Mouse (Mus musculus) lung, embryonic 14.5 days (tissue): Measurements from ENCODE around the gene Cfap69. TPM values are rescaled to one million over a fixed set of nuclear protein-coding genes. Genes with fewer than 3 reads are reported as not detected.

Experiments used
- ATAC-seq: fragments of 200-750 bp; cut with Nextera tagmentation; 2 replicates; pipeline ENCODE4 v1.8.0; 2017; ENCODE audit warnings: mild to moderate bottlenecking, moderate TSS enrichment, moderate library complexity; ENCODE audit not compliant: insufficient read depth
- DNase-seq: peaks from one replicate; pipeline ENCODE4 v3.0.0-alpha.2; 2015
- H3K27ac ChIP-seq: fragments of 300-500 bp; sonication (generic); 2 replicates; pipeline ENCODE4 v1.5.1; 2014; ENCODE audit warnings: low read depth, mild to moderate bottlenecking, moderate library complexity
- H3K27me3 ChIP-seq: fragments of 300-500 bp; sonication (generic); 2 replicates; pipeline ENCODE4 v1.6.1; 2014; ENCODE audit warnings: low read length, control low read depth; ENCODE audit not compliant: insufficient read depth
- H3K36me3 ChIP-seq: fragments of 300-500 bp; sonication (generic); 2 replicates; pipeline ENCODE4 v1.6.1; 2014; ENCODE audit warnings: control low read depth; ENCODE audit not compliant: insufficient read depth
- H3K4me1 ChIP-seq: fragments of 300-500 bp; sonication (generic); 2 replicates; pipeline ENCODE4 v1.6.1; 2014; ENCODE audit warnings: antibody characterized with exemption, control low read depth; ENCODE audit not compliant: insufficient read depth
- H3K4me2 ChIP-seq: fragments of 300-500 bp; sonication (generic); 2 replicates; pipeline ENCODE4 v1.6.1; 2014; ENCODE audit warnings: mild to moderate bottlenecking
- H3K4me3 ChIP-seq: fragments of 300-500 bp; sonication (generic); 2 replicates; pipeline ENCODE4 v1.5.1; 2014; ENCODE audit warnings: low read depth, low read length
- H3K9ac ChIP-seq: fragments of 300-500 bp; sonication (generic); 2 replicates; pipeline ENCODE4 v1.6.1; 2014
- H3K9me3 ChIP-seq: fragments of 300-500 bp; sonication (generic); 2 replicates; pipeline ENCODE4 v1.6.1; 2016; ENCODE audit warnings: low read depth, low read length, control low read depth
- CTCF ChIP-seq: IDR thresholded peaks from 2 replicates; pipeline ENCODE4 v1.5.1; 2016; ENCODE audit warnings: antibody characterized with exemption, low read depth
- WGBS: fragments of 180-500 bp; shearing (Covaris S2); extraction: QIAGEN DNeasy Blood & Tissue Kit; methylation state at CpG from one replicate; pipeline ENCODE4 v1.1.7; 2014; 5-methylcytosine and 5-hydroxymethylcytosine counted together
- polyA plus RNA-seq: library from polyadenylated mRNA; unstranded; fragments of >200 nt; fragmentation: Nextera tagmentation; extraction: Ambion mirVana; gene quantifications from 2 replicates; pipeline ENCODE4 v1.2.1, GENCODE M21; 2014

Gene Cfap69
- polyA plus RNA-seq, 1 experiment from 2014 or later, result 3.1 TPM

- Histone ChIP-seq H3K4me3 (no peak overlapping the region), H3K27ac (no peak overlapping the region), H3K9ac (no peak overlapping the region), H3K27me3 (no peaks in the 10 kb centered on the region), H3K36me3 (no peaks in the 10 kb centered on the region), H3K9me3 (no peaks in the 10 kb centered on the region), H3K4me1 (no peaks in the 10 kb centered on the region), H3K4me2 (no peak overlapping the region)
- no peak for DNase-seq
- ATAC-seq, result no peak
- no peak for TF ChIP-seq CTCF
- 70% methylated on average over 4 of the region's 4 CpGs for WGBS
These were observed 19.3 kb upstream of the Cfap69 start for GRCm38 (mm10) chr5:5683292-5683691.

- Histone ChIP-seq H3K4me2 (no peak overlapping the region), H3K9ac (no peak overlapping the region), H3K36me3 (peaks cover 3% of the 10 kb centered on the region; the same call in 1 of the 2 replicates), H3K9me3 (no peaks in the 10 kb centered on the region), H3K27me3 (no peaks in the 10 kb centered on the region), H3K4me3 (no peak overlapping the region), H3K27ac (no peak overlapping the region), H3K4me1 (no peaks in the 10 kb centered on the region)
- ATAC-seq (no peak), DNase-seq (no peak)
- TF ChIP-seq CTCF, result no peak
These were observed 15.4 kb upstream of the Cfap69 start for GRCm38 (mm10) chr5:5679459-5679858.

- ATAC-seq (no peak), DNase-seq (no peak)
- H3K36me3 ChIP-seq, result peaks cover 3% of the 10 kb centered on the region; the same call in 1 of the 2 replicates
- no peak for TF ChIP-seq CTCF
- 89% methylated on average over 3 of the region's 3 CpGs for WGBS
- no peaks in the 10 kb centered on the region for H3K27me3 ChIP-seq
- H3K4me3 ChIP-seq, result no peak overlapping the region
- no peaks in the 10 kb centered on the region for H3K4me1 ChIP-seq
- H3K27ac ChIP-seq, result no peak overlapping the region
- H3K9me3 ChIP-seq, result no peaks in the 10 kb centered on the region
- no peak overlapping the region for H3K4me2 ChIP-seq
- no peak overlapping the region for H3K9ac ChIP-seq
These were observed 12.0 kb upstream of the Cfap69 start for GRCm38 (mm10) chr5:5676082-5676481.

- Histone ChIP-seq H3K4me3 (no peak overlapping the region), H3K9me3 (no peaks in the 10 kb centered on the region), H3K27me3 (no peaks in the 10 kb centered on the region), H3K36me3 (0 out of 2 replicates have a peak, but pooled peaks cover 4% of the 10 kb centered on the region), H3K27ac (no peak overlapping the region), H3K4me1 (no peaks in the 10 kb centered on the region), H3K9ac (no peak overlapping the region), H3K4me2 (no peak overlapping the region)
- TF ChIP-seq CTCF, result no peak
- 55% methylated on average over 7 of the region's 7 CpGs for WGBS
- ATAC-seq (no peak), DNase-seq (no peak)
These were observed 4.9 kb upstream of the Cfap69 start for GRCm38 (mm10) chr5:5668920-5669319.

- 0 out of 2 replicates have a peak, but pooled peaks cover 4% of the 10 kb centered on the region for H3K36me3 ChIP-seq
- 44% methylated on average over 6 of the region's 6 CpGs for WGBS
- H3K4me3 ChIP-seq, result peak overlapping the region; percentile 67
- ATAC-seq (peak; percentile 56; the same call in 1 of the 2 replicates), DNase-seq (no peak)
- peak overlapping the region; percentile 99 for H3K4me2 ChIP-seq
- peak overlapping the region; percentile 57 for H3K9ac ChIP-seq
- H3K4me1 ChIP-seq, result no peaks in the 10 kb centered on the region
- no peaks in the 10 kb centered on the region for H3K27me3 ChIP-seq
- no peak for TF ChIP-seq CTCF
- H3K9me3 ChIP-seq, result no peaks in the 10 kb centered on the region
- no peak overlapping the region for H3K27ac ChIP-seq
These were observed 410 bp upstream of the Cfap69 start for GRCm38 (mm10) chr5:5664371-5664926.

GRCm38 (mm10) chr5:5663057-5663456 lies 982 bp downstream of the Cfap69 start:
- no peaks in the 10 kb centered on the region for H3K36me3 ChIP-seq
- no peaks in the 10 kb centered on the region for H3K4me1 ChIP-seq
- H3K27me3 ChIP-seq, result no peaks in the 10 kb centered on the region
- ATAC-seq (no peak), DNase-seq (peak; percentile 14)
- H3K9ac ChIP-seq, result no peak overlapping the region
- TF ChIP-seq CTCF, result no peak
- peak overlapping the region; percentile 99 for H3K4me2 ChIP-seq
- H3K9me3 ChIP-seq, result no peaks in the 10 kb centered on the region
- H3K4me3 ChIP-seq, result peak overlapping the region; percentile 67; the same call in 1 of the 2 replicates
- 40% methylated on average over 6 of the region's 6 CpGs for WGBS
- no peak overlapping the region for H3K27ac ChIP-seq

GRCm38 (mm10) chr5:5658680-5659079 lies 5.4 kb downstream of the Cfap69 start:
- 49% methylated on average over 2 of the region's 2 CpGs for WGBS
- TF ChIP-seq CTCF, result no peak
- no peaks in the 10 kb centered on the region for H3K9me3 ChIP-seq
- H3K4me2 ChIP-seq, result no peak overlapping the region
- DNase-seq, result no peak
- no peak overlapping the region for H3K4me3 ChIP-seq
- H3K4me1 ChIP-seq, result no peaks in the 10 kb centered on the region
- H3K9ac ChIP-seq, result no peak overlapping the region
- no peak overlapping the region for H3K27ac ChIP-seq
- H3K27me3 ChIP-seq, result no peaks in the 10 kb centered on the region
- ATAC-seq, result no peak
- H3K36me3 ChIP-seq, result no peaks in the 10 kb centered on the region
